Mouse (Mus musculus) midbrain, postnatal 0 days (tissue): ENCODE measurements at regions not wholly inside any gene's neighbourhood (a gene's known extent, or its start where the extent isn't known, plus 50 kb on each side); places are given as distances from the start of the nearest gene placed in this dataset.

Experiments used
- ATAC-seq: fragments of 200-750 bp; cut with Nextera tagmentation; 2 replicates; pipeline ENCODE4 v1.8.0; 2017; ENCODE audit warnings: moderate number of reproducible peaks, mild to moderate bottlenecking, moderate TSS enrichment, moderate library complexity; ENCODE audit not compliant: low FRiP score
- DNase-seq: peaks from one replicate; pipeline ENCODE4 v3.0.0-alpha.2; 2015; ENCODE audit warnings: low spot score
- H3K27ac ChIP-seq: fragments of 300-500 bp; sonication (generic); 2 replicates; pipeline ENCODE4 v1.5.1; 2014; ENCODE audit warnings: low read depth, mild to moderate bottlenecking, low read length, mixed read lengths
- H3K27me3 ChIP-seq: fragments of 300-500 bp; sonication (generic); 2 replicates; pipeline ENCODE4 v1.6.1; 2014; ENCODE audit warnings: low read length, control low read depth, mixed read lengths; ENCODE audit not compliant: insufficient read depth
- H3K36me3 ChIP-seq: fragments of 300-500 bp; sonication (generic); 2 replicates; pipeline ENCODE4 v1.6.1; 2014; ENCODE audit warnings: low read length, control low read depth, mixed read lengths; ENCODE audit not compliant: insufficient read depth
- H3K4me1 ChIP-seq: fragments of 300-500 bp; sonication (generic); 2 replicates; pipeline ENCODE4 v1.6.1; 2014; ENCODE audit warnings: mild to moderate bottlenecking, control low read depth, antibody characterized with exemption, low read length, mixed read lengths; ENCODE audit not compliant: insufficient read depth
- H3K4me2 ChIP-seq: fragments of 300-500 bp; sonication (generic); 2 replicates; pipeline ENCODE4 v1.6.1; 2014; ENCODE audit warnings: low read depth, mild to moderate bottlenecking, low read length, mixed read lengths; ENCODE audit not compliant: poor library complexity, severe bottlenecking
- H3K4me3 ChIP-seq: fragments of 300-500 bp; sonication (generic); 2 replicates; pipeline ENCODE4 v1.5.1; 2014; ENCODE audit warnings: low read depth, mild to moderate bottlenecking, low read length, moderate library complexity
- H3K9ac ChIP-seq: fragments of 300-500 bp; sonication (generic); replicated peaks from 2 replicates; pipeline ENCODE4 v1.6.1; 2014; ENCODE audit warnings: mild to moderate bottlenecking, low read length, moderate library complexity, mixed read lengths; ENCODE audit not compliant: poor library complexity, severe bottlenecking
- H3K9me3 ChIP-seq: fragments of 300-500 bp; sonication (generic); 2 replicates; pipeline ENCODE4 v1.6.1; 2016; ENCODE audit warnings: low read length, control low read depth
- CTCF ChIP-seq: IDR thresholded peaks from 2 replicates; pipeline ENCODE4 v1.5.1; 2016; ENCODE audit warnings: antibody characterized with exemption, mild to moderate bottlenecking
- WGBS: fragments of 180-500 bp; shearing (Covaris S2); extraction: QIAGEN DNeasy Blood & Tissue Kit; methylation state at CpG from one replicate; pipeline ENCODE4 v1.1.7; 2014; 5-methylcytosine and 5-hydroxymethylcytosine counted together

GRCm38 (mm10) chr2:64616931-64617330 lies 407.9 kb downstream of the Grb14 start:
- Histone ChIP-seq H3K4me2 (no peak overlapping the region), H3K27ac (no peak overlapping the region), H3K27me3 (no peaks in the 10 kb centered on the region), H3K9ac (no peak overlapping the region), H3K4me3 (no peak overlapping the region), H3K36me3 (no peaks in the 10 kb centered on the region), H3K4me1 (no peaks in the 10 kb centered on the region), H3K9me3 (no peaks in the 10 kb centered on the region)
- WGBS = 86% methylated on average over 2 of the region's 2 CpGs
- ATAC-seq = no peak
- no peak for DNase-seq
- TF ChIP-seq CTCF = no peak

DNA sequence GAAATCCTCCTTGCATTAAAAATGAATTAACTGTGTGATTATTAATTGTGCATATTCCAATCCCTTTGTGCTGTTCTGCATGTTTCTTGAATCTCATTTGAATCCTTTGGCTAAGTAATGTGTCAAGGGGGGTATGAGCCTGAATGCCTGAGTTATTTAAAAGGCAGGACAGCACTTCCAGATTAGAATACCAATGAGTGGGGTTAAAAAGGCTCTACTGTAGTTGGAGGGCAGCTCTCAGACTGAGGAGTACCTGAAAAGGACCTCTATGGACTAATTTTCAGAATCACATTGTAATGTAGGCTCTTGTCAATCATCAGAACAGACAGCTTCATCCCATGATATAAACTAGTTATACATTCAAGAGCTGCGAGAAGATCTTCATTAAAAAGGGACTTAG lies 417.9 kb downstream of the Grb14 start:
- ATAC-seq = no peak
- H3K36me3 ChIP-seq = no peaks in the 10 kb centered on the region
- TF ChIP-seq CTCF = no peak
- no peaks in the 10 kb centered on the region for H3K27me3 ChIP-seq
- H3K9ac ChIP-seq = no peak overlapping the region
- no peaks in the 10 kb centered on the region for H3K9me3 ChIP-seq
- 18% methylated on average over 1 of the region's 1 CpGs for WGBS
- H3K4me3 ChIP-seq = no peak overlapping the region
- H3K4me2 ChIP-seq = no peak overlapping the region
- H3K27ac ChIP-seq = no peak overlapping the region
- H3K4me1 ChIP-seq = no peaks in the 10 kb centered on the region
- DNase-seq = no peak

- H3K36me3 ChIP-seq = no peaks in the 10 kb centered on the region
- H3K4me1 ChIP-seq = no peaks in the 10 kb centered on the region
- H3K27ac ChIP-seq = no peak overlapping the region
- no peaks in the 10 kb centered on the region for H3K27me3 ChIP-seq
- ATAC-seq (no peak), DNase-seq (no peak)
- H3K9me3 ChIP-seq = no peaks in the 10 kb centered on the region
- no peak for TF ChIP-seq CTCF
- H3K4me3 ChIP-seq = no peak overlapping the region
- no peak overlapping the region for H3K4me2 ChIP-seq
- 76% methylated on average over 3 of the region's 3 CpGs for WGBS
- H3K9ac ChIP-seq = no peak overlapping the region
These were observed 442.5 kb downstream of the Grb14 start for GRCm38 (mm10) chr2:64582258-64582657.

DNA sequence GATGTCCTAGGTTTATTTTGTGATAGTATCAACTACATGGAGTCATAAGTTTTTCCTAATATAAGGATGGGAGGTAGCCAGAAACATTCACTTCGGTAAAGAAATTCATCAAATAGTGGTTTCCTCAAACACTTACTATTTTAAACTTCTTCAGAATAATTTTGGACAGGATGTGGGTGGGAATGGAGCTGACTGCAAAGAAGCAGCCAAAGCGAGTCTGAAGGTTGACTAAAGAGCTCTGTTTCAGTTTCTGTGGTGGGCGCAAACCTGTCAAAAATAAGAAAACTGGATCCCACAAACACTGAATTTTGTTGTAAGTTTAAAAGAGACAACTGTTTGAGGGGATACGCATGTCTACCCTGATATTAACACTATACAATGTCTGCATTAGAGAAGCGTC lies 438.2 kb upstream of the Fign start:
- WGBS = 96% methylated on average over 5 of the region's 5 CpGs
- no peak overlapping the region for H3K27ac ChIP-seq
- no peaks in the 10 kb centered on the region for H3K9me3 ChIP-seq
- no peak for TF ChIP-seq CTCF
- H3K4me3 ChIP-seq = no peak overlapping the region
- no peak for DNase-seq
- no peak overlapping the region for H3K9ac ChIP-seq
- H3K4me2 ChIP-seq = no peak overlapping the region
- H3K27me3 ChIP-seq = no peaks in the 10 kb centered on the region
- no peaks in the 10 kb centered on the region for H3K4me1 ChIP-seq
- H3K36me3 ChIP-seq = no peaks in the 10 kb centered on the region
- ATAC-seq = no peak

DNA sequence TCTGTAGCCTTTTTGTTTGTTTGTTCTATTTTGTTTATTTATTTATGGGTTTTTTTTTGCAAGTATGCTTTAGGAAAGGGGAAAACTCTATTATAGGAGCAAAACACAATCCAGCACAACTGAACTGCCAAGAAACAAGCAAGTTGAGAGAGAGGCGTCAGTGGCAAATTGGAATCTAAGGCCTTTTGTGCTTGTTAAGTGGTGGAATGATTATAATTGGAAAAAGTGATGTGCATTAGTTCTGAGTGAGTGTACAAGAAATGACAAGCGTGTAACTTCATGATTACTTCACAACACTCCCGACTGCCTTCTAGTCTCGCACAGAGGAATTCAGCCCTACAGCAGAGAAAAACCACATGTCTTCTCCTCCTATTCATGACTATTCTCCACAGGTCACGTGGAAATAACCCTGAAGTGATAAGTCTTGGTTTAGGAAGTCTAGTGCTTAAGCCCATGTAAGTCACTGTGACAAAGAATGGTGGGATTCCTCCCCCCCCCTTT lies 437.6 kb upstream of the Fign start:
- WGBS = 52% methylated on average over 5 of the region's 5 CpGs
- Histone ChIP-seq H3K27me3 (no peaks in the 10 kb centered on the region), H3K4me2 (no peak overlapping the region), H3K9me3 (no peaks in the 10 kb centered on the region), H3K9ac (no peak overlapping the region), H3K36me3 (no peaks in the 10 kb centered on the region), H3K27ac (no peak overlapping the region), H3K4me1 (no peaks in the 10 kb centered on the region), H3K4me3 (no peak overlapping the region)
- no peak for TF ChIP-seq CTCF
- DNase-seq (no peak), ATAC-seq (no peak)

DNA sequence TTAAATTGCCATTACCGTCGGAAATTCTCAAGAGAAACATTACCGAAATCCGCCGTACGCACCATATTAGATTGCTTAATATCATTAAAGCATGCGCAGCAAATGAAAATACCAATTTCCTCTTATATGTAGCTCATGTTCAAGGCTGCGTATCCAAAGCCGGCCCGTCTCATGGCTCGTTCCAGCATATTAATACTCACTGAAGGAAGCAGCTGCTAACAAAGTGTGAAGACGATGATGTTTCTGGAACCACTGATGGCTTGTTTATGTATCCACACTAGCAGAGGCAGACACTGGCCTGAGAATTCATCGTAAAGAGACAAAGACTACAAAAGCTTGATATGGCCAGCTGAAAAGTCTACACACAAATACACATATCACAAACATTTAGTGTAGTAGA lies 437.0 kb upstream of the Fign start:
- H3K27ac ChIP-seq = no peak overlapping the region
- H3K27me3 ChIP-seq = no peaks in the 10 kb centered on the region
- no peak for TF ChIP-seq CTCF
- no peak overlapping the region for H3K4me2 ChIP-seq
- no peak for ATAC-seq
- 74% methylated on average over 13 of the region's 13 CpGs for WGBS
- no peaks in the 10 kb centered on the region for H3K4me1 ChIP-seq
- H3K4me3 ChIP-seq = no peak overlapping the region
- H3K36me3 ChIP-seq = no peaks in the 10 kb centered on the region
- no peak for DNase-seq
- no peak overlapping the region for H3K9ac ChIP-seq
- no peaks in the 10 kb centered on the region for H3K9me3 ChIP-seq
